Mouse (Mus musculus) left cerebral cortex, adult 18-20 months (tissue): ENCODE data around the gene Fam102a. TPM values are rescaled to one million over a fixed set of nuclear protein-coding genes. Genes with fewer than 3 reads are reported as not detected.

Experiments
- DNase-seq, 2 experiments: peaks; one replicate each; pipeline ENCODE4 v3.0.0; 2021 to 2022; ENCODE audit warnings: low spot score in 2 of 2, mixed read lengths in 1 of 2
- total RNA-seq, 2 experiments: library from RNA; stranded (reverse); gene quantifications; 2 replicates each; pipeline ENCODE4 v1.2.3; 2021

Fam102a gene
- total RNA-seq, 2 experiments from 2014 or later = 67.3 to 68.4 TPM

DNA sequence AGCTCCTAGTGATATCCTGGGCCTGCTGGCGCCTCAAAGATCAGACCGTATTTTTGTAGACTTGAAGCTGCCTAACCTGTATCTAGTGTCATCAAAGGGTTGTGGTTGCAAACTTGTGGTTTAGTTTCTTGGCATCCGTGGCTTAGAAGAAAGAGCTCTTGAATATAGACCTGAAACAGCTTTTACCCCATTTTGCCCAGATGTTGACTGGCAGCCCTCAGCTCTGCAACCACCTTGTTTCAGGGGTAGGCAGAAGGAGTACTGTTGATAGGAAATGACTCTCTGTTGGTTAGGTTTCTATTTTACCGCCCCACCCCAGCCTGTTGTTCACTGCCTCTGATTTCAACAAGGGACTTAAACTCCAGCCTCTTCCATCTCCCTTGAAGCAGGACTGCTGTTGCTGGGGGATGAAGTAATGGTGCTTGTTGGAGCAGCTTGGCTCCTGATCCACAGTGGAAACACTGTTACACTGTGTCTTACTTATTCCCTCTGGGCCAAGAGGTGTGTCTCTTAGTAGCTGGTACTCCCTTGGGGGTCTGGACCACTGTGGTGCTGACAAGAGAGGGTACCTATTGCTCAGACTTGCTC is 6.9 kb downstream of the Fam102a start:
- no peak for DNase-seq

DNA sequence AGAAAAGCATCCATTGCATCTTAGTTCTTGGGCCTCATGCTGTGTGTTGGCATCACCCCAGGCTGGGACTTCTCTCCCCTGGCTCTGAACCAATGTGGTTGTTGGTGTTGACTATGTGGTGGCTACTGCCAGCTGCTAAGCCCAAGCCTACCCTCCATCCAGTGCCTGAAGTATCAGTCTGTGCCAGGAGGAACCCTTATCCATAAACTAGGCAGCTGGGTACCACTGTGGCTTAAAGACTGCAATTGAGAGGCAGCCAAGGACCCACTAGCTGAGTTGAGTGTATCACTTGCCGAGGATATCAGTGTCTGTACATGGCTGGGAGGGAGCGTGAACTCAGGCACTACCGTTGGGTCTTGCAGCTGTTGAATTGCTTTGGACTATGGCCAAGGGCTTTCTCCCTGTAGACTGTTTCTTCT is 7.9 kb downstream of the Fam102a start:
- DNase-seq = no peak

DNA sequence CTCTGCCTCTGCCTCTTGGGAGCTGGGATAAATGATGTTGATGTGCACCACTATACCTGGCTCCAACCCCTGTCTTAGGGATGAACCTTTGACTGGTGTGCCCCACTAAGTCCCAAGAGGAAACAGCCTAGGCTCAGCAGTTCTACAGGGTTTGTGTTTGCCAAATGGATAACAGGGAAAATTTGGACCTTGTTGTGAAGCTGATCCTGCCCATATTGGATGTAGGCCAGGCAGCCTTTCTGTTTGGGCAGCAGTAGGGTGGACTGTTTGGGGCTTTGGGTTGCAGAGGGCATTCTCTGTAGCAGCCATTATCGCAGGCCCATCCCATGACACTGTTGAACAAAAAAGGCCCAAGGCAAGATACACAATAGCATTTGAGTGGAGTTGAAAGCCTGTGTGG is 11.8 kb downstream of the Fam102a start:
- no peak for DNase-seq

GRCm38 (mm10) chr2:32547380-32547779 is 12.2 kb downstream of the Fam102a start:
- no peak for DNase-seq

DNA sequence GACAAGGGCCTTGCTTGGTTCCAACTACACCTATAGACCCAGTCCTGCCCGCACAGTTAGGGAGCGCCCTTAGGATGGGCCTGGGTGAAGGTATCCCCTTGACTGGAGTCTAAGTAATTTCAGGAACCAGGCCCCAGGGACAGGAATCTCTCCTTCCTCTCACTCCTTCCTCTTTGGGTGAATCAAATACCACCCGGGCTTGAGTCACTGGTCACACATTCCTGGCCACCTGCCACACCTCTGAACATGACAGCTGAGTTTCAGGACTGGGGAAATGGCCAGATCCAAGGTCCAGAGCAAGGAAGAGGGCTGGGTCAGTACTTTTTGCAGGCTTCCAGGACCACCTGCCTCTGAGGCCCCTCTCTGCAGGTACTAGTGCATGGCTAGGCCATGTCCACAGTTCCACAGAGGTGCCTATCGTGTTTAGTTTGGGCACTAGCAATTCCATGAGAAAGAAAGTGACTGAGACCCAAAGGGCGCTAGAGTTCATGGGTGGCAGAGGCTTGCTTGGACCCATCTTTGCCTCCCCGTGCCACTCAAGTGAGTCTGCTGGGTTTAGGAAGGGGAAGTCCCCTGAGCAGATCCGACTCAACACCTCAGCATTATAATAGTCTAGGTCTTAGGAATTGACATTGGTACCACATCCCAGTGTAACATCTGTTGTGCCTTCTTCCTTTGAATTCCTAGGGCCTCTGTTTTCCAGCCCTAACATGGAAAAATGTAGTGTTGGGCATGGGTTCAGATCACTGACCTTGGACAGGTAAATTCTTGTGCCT is 13.0 kb downstream of the Fam102a start:
- no peak for DNase-seq

- DNase-seq = no peak
These were observed 14.0 kb downstream of the Fam102a start for GRCm38 (mm10) chr2:32549171-32549570.

DNA sequence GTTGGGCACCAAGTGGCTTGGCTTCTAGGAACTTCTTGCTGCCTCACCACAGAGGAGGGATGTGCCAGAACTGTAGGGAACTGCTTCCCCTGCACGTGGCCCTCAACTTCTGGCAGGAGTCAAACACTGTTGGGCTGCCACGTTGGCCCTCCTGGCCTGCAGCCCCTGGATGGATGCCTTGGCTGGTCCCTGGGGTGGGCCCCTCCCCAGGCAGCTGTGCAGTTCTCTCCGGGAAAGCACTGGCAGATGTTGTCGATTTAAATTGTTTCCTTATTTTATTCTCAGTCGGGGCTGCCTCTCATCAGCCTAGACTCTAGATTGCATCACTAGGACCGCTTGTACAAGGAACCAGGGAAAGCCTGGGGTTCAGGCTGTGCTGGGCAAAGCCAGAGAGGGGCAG is 14.6 kb downstream of the Fam102a start:
- no peak for DNase-seq

DNA sequence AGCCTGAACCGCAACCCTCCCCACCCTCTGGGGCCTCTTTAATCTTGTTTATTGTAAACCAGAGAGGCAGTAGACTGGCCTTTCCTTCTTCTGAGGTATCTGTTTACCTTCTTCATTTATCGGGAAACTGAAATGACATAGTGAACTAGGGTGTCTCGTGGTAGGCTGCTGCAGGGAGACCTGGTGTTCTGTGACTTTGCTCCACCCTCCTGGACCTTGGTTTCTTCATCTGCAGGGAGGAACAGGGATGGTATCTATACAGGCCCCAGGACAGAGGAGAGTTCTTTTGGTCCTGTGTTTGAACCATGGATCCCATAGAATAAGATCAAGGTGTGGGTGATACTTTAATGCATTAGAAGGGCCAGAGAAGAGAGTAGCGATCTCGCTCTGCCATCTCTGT is 16.1 kb downstream of the Fam102a start:
- no peak for DNase-seq

GRCm38 (mm10) chr2:32553592-32554148 is 18.5 kb downstream of the Fam102a start:
- no peak for DNase-seq

GRCm38 (mm10) chr2:32555484-32555883 is 20.4 kb downstream of the Fam102a start:
- no peak for DNase-seq

DNA sequence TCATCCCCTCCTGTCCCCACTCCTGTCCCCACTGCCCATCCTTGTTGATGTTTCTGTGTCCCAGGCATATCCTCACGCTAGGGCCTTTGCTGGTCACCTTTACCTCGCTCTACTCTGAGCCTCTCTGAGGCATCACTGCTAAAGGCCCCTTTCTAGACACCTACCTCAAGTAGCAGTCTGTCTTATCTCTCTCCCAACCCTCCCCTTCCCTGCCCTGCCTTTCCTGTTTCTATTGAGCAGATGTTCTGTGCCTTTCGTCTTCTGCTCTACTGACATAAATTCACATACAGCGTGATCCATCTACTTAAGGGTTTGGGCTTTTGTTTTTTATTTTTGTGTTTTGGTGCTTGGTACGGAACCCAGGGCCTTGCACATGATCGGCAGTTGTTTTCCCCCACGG is 20.9 kb downstream of the Fam102a start:
- no peak for DNase-seq

DNA sequence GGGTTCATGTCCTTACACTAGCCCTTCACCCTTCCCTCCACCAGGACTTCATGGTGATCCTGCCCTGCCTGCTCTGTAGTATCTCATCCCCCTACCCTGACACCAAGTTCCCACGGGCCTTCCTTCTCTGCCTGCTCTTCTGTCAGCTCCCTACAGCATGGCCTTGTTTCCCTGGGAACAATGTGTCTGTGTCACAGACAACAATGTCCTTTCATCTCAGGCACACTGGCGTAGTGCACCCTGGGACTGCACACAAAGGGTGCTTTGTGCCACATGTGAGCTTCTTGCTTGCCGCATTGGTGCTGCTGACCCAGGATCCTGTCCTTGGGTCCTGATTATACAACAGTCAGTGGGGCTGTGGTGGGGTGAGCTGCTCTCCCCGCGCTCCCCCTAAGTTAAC is 24.4 kb downstream of the Fam102a start:
- no peak for DNase-seq

DNA sequence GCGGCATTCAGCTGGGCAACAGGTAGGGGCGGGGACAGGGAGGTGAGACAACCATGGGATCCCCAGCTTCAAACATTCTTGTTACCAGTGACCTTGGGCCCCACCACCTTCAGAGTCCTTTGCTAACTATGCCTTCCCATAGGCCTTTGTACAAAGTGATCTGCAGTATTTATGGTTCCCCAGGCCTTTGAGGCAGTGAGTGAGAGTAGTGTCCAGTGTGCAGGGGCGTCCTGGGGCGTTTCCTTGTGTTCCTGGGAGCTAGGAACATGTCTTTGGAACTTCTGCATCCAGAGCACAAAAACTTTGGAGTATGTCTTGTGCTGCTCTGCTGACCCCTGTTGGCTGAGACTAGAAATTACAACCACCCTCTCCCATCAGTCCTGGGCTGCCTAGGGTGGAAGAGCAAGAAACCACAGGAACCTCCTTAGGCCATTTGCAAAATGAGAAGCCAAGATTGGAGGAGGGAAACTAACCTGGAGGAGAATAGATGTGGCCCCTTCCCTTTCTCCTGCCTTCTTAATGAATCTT is 31.5 kb downstream of the Fam102a start:
- peak; percentile 68 to 75 for DNase-seq

DNA sequence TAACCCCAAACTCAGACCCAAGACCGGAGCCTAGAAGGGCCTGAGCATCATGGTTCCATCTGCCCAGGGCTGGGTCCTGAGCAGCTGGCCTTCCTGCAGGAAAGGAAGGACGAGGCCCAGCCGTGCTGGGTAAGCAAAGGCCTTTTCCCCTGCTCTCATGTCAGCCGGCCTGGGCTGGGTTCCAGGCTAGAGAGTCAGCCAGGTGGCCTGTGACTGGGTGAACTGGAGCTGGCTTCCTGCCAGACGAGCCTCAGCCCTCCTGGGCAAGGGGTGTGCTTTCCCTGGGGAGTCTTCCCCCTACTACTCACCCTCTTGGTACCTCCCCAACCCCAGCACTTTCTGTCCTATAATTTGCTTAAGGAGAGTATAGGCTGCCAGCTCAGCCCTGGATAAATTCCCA is 33.0 kb downstream of the Fam102a start:
- DNase-seq = no peak

DNA sequence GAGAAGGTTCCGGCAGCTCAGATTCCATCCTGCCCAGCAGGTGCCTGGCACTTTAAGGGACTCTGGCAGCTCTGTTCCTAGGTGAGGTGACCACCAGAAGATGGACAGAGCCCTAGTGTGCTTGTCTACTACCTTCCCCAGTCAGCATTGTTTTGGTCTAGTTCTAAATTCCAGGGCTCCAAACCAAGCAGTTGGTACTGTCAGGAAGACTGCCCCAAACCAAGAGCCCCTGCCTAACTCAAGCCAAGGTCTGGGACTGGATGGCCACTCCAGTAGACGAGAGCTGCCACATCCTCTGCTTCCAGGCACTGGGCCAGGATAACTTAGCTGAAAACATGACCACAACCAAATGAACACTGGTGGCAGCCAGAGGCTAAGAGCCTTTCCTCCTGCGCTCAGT is 33.8 kb downstream of the Fam102a start:
- DNase-seq = no peak

GRCm38 (mm10) chr2:32570698-32571494 is 35.8 kb downstream of the Fam102a start, which contains the start of gene Dpm2:
Gene Dpm2 (plus strand): TSS chr2:32570858.
- DNase-seq = peak; percentile 89 to 92

DNA sequence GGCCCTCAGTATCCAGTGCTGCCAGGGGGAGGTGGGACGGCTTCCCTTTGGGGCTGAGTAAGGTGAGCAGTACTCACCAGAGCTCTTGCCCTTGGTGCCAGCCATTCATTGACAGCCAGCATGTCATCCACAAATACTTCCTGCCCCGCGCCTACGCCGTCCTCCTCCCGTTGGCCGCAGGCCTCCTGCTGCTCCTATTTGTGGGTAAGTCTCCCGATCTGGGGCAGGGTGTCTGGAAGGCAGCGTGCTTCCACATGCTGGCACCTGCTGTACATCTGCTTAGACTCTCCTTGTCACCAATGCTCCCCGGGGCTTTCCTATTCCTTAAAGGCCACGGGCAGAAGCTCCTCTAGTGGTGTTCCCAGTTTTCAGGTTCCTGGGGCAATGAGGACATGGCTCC is 37.1 kb downstream of the Fam102a start:
- no peak for DNase-seq

DNA sequence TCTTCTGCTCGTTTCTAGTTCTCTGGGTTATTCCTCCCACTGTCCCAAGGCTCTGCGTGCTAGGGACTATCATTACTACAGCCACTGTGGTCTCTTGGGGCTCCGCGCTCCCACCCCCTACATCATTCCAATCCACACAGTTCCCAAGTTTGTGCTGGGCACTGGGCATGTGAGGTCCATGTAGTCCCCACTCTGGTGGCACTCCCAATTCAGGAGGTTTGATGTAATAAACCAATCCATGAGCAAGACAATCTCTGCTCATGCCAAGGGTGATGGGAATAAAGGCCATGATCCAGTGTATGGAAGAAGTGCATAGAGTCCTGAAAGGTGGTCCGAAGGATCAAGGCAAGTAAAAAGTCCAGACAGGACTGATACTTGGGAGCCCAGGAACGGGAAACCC is 39.4 kb downstream of the Fam102a start, which contains the start of gene Pip5kl1:
Gene Pip5kl1, plus strand, starts transcription at position 301 of the 400 bp plus-strand sequence.
- no peak for DNase-seq

DNA sequence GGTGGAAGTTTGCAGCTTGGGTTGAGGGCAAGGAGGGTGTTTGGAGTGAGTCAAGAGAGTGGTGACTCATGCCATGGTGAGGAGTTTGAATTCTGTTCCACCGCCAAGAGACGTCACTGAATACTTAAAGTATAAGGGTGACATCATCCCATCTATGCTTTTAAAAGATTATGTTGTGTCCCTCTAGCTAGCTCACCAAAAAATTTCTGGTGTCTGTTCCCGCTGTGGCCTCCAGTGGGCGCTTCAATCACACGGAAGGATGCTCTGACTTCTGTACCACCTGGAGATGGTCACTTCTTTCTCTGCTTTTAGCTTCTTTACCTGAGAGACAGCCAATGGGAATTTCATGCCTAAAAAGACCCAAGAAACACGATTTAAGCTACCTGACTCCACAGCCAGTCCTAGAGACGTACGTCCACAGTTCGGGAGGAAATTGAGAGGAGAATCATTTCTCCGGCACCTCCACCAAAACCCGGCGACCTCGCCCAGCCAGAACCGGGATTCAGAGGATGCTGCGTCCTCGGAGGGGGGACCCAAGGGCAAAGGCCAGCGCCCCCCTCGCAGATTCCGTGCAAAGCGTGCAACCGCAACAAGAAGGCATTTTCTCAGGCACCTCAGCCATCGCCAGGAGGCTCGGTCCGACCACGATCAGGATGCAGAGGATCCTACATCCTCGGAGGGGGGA is 39.9 kb downstream of the Fam102a start:
- DNase-seq = peak; percentile 78 to 85

- peak; percentile 71 to 78 for DNase-seq
These were observed 40.5 kb downstream of the Fam102a start, which contains the start of gene 9430097D07Rik for GRCm38 (mm10) chr2:32575586-32576160. Gene 9430097D07Rik (minus strand): TSS chr2:32575684.
